22 mouse cellular contexts compared by ENCODE assay signal in genomic region chr9:48654730-48655129, GRCm38 (mm10). TPM values are rescaled to one million over a fixed set of nuclear protein-coding genes. Genes with fewer than 3 reads are reported as not detected.
DNase-seq lines count a peak whose midpoint lies in the region; ATAC-seq lines count a peak whose summit lies in the region.
"Had no signal": no experiment of that assay in that cellular context is flagged by ENCODE, and none has a peak within 500 bp of the region (broad histone marks: within the 10 kb centered on the region; RNA-seq: fewer than 3 reads in every experiment).

No protein-coding gene starts in this region.

- H3K27me3 ChIP-seq in midbrain, embryonic 10.5 days (ENCODE audit: low read depth, poor library complexity, severe bottlenecking), result no peaks in the 10 kb centered on the region
- no peaks in the 10 kb centered on the region for H3K27me3 ChIP-seq in midbrain, embryonic 15.5 days (replicated peaks)
- H3K27me3 ChIP-seq in liver, embryonic 15.5 days, result 0 out of 2 replicates have a peak, but pooled peaks cover 4% of the 10 kb centered on the region
- H3K27me3 ChIP-seq: megakaryocyte, embryonic 14.5 days had no signal

- no peak for ATAC-seq in midbrain, embryonic 15.5 days (replicated peaks)
- peak; percentile 50; the same call in 1 of the 2 replicates for ATAC-seq in granulocyte monocyte progenitor cell, adult 5-6 weeks (replicated peaks; ENCODE audit: poor library complexity, severe bottlenecking)
- ATAC-seq in liver, embryonic 15.5 days (ENCODE audit: insufficient read depth), result no peak
- ATAC-seq: forebrain, embryonic 14.5 days had no signal

- WGBS in midbrain, embryonic 10.5 days, result 9% methylated on average over 8 of the region's 8 CpGs
- WGBS in midbrain, embryonic 15.5 days, result 10% methylated on average over 8 of the region's 8 CpGs
- WGBS in liver, embryonic 15.5 days (ENCODE audit: insufficient replicate concordance), result 13% methylated on average over 8 of the region's 8 CpGs

- H3K36me3 ChIP-seq in midbrain, embryonic 10.5 days, result peaks cover 49% of the 10 kb centered on the region
- 0 out of 2 replicates have a peak, but pooled peaks cover 3% of the 10 kb centered on the region for H3K36me3 ChIP-seq in midbrain, embryonic 15.5 days (replicated peaks)
- no peaks in the 10 kb centered on the region for H3K36me3 ChIP-seq in liver, embryonic 15.5 days (replicated peaks)
- H3K36me3 ChIP-seq: embryonic facial prominence, embryonic 12.5 days had no signal

- H3K27ac ChIP-seq in midbrain, embryonic 10.5 days (replicated peaks), result peak overlapping the region; percentile 81
- H3K27ac ChIP-seq in midbrain, embryonic 15.5 days, result no peak overlapping the region
- H3K27ac ChIP-seq in liver, embryonic 15.5 days (replicated peaks), result no peak overlapping the region
- H3K27ac ChIP-seq: embryonic facial prominence, embryonic 12.5 days; hindbrain, embryonic 13.5 days had no signal

- H3K9ac ChIP-seq in midbrain, embryonic 15.5 days, result no peak overlapping the region
- H3K9ac ChIP-seq in liver, embryonic 15.5 days, result no peak overlapping the region
- H3K9ac ChIP-seq: embryonic facial prominence, embryonic 12.5 days; hindbrain, embryonic 13.5 days had no signal

- H3K4me2 ChIP-seq in midbrain, embryonic 15.5 days, result no peak overlapping the region
- H3K4me2 ChIP-seq in liver, embryonic 15.5 days, result peak overlapping the region; percentile 23
- H3K4me2 ChIP-seq: embryonic facial prominence, embryonic 12.5 days; hindbrain, embryonic 13.5 days had no signal

- H3K4me3 ChIP-seq in midbrain, embryonic 10.5 days, result no peak overlapping the region
- H3K4me3 ChIP-seq in midbrain, embryonic 15.5 days, result no peak overlapping the region
- H3K4me3 ChIP-seq in liver, embryonic 15.5 days (replicated peaks), result no peak overlapping the region
- H3K4me3 ChIP-seq: embryonic facial prominence, embryonic 12.5 days; erythroblast, embryonic 14.5 days; hindbrain, embryonic 13.5 days; megakaryocyte, embryonic 14.5 days had no signal

- DNase-seq in embryo, embryonic 10.5 days (ENCODE audit: low spot score), result peak; percentile 58
- no peak for DNase-seq in embryo, embryonic 10 days (ENCODE audit: low spot score)
- DNase-seq in midbrain, embryonic 10.5 days (ENCODE audit: low spot score), result no peak
- no peak for DNase-seq in layer of hippocampus, adult 9-11 months
- no peak for DNase-seq in kidney, postnatal 14 days
- DNase-seq: adrenal gland, postnatal 25 days; cerebellum, adult 11 months; cerebellum, postnatal 14 days; gastrocnemius, postnatal 25 days; kidney, postnatal 4 days; lung, postnatal 10 days; right cerebral cortex, adult 18-20 months; thymus, postnatal 36 days had no signal

- H3K4me1 ChIP-seq in midbrain, embryonic 10.5 days, result peaks cover 86% of the 10 kb centered on the region
- peaks cover 6% of the 10 kb centered on the region for H3K4me1 ChIP-seq in midbrain, embryonic 15.5 days
- peaks cover 27% of the 10 kb centered on the region for H3K4me1 ChIP-seq in liver, embryonic 15.5 days (replicated peaks)

- H3K9me3 ChIP-seq in midbrain, embryonic 10.5 days (replicated peaks), result peaks cover 6% of the 10 kb centered on the region
- H3K9me3 ChIP-seq in midbrain, embryonic 15.5 days, result no peaks in the 10 kb centered on the region
- no peaks in the 10 kb centered on the region for H3K9me3 ChIP-seq in liver, embryonic 15.5 days (replicated peaks)
- H3K9me3 ChIP-seq: embryonic facial prominence, embryonic 12.5 days; hindbrain, embryonic 13.5 days had no signal

RNA-seq across cellular contexts. Expression of gene Nnmt, which starts 49.8 kb away (rescaled TPM):
- 0.65 and 1.1 TPM in 2 replicates for polyA plus RNA-seq in midbrain, embryonic 10.5 days (2016; fragmentation: Nextera tagmentation; extraction: Ambion mirVana)
- polyA plus RNA-seq in midbrain, embryonic 15.5 days (2015; fragmentation: Nextera tagmentation; extraction: Ambion mirVana), result 1.4 and 2.4 TPM in 2 replicates
- total RNA-seq in granulocyte monocyte progenitor cell, adult 5-6 weeks (2014; fragmentation: Nextera tagmentation), result not detected in 2 replicates
- not detected in 2 replicates for total RNA-seq in granulocyte monocyte progenitor cell, adult 5-6 weeks (2017)
- 0.18 and 0.28 TPM in 2 replicates for polyA plus RNA-seq in liver, embryonic 15.5 days (2015; fragmentation: Nextera tagmentation; extraction: Ambion mirVana)
- total RNA-seq: MEL had no signal
- polyA plus RNA-seq: erythroblast, embryonic 14.5 days had no signal
